Mouse (Mus musculus) inflammation-experienced regulatory T-cells, adult 16 weeks (primary cell): ENCODE results near the gene Mkrn1. TPM values are rescaled to one million over a fixed set of nuclear protein-coding genes. Genes with fewer than 3 reads are reported as not detected.

Experiments used
- polyA plus RNA-seq: library from polyadenylated mRNA; unstranded; fragments of 100-300 nt; shearing (Covaris generic); gene quantifications from one replicate; pipeline ENCODE4 v1.2.1, GENCODE M21; 2017

The Mkrn1 gene
- polyA plus RNA-seq, result 200 TPM

GRCm38 (mm10) chr6:39419851-39420721 lies at the start of gene Mkrn1:
Gene Mkrn1, minus strand, starts transcription at chr6:39420462.

GRCm38 (mm10) chr6:39381125-39381880 lies 39.0 kb downstream of the Mkrn1 start, which contains the start of gene Rab19:
Gene Rab19, plus strand, starts transcription at chr6:39381175.

GRCm38 (mm10) chr6:39377311-39377827 lies 42.9 kb downstream of the Mkrn1 start, which contains the start of gene Slc37a3:
Gene Slc37a3, minus strand, starts transcription at chr6:39377675.

Other genes with a start within 250 kb of the Mkrn1 start
- 12.4 TPM for gene Kdm7a, start 213.7 kb downstream of the Mkrn1 start, polyA plus RNA-seq
- gene Slc37a3, start 42.8 kb downstream of the Mkrn1 start, polyA plus RNA-seq, result 53.7 TPM
- 56.6 TPM for gene Rab19, start 39.3 kb downstream of the Mkrn1 start, polyA plus RNA-seq
- gene Dennd2a, start 137.4 kb upstream of the Mkrn1 start, polyA plus RNA-seq, result 0.10 TPM
- gene Adck2, start 153.4 kb upstream of the Mkrn1 start, polyA plus RNA-seq, result 75.4 TPM
- gene Gm42420, start 165.3 kb upstream of the Mkrn1 start, polyA plus RNA-seq, result 3.2 TPM
- 135 TPM for gene Ndufb2, start 172.1 kb upstream of the Mkrn1 start, polyA plus RNA-seq